Mouse (Mus musculus): ENCODE results near the gene Ppp1r14a.

Gene Ppp1r14a

GRCm38 (mm10) chr7:29288942-29289638, at the start of gene Ppp1r14a:
Gene Ppp1r14a, plus strand, starts transcription at chr7:29289308.
- peak; percentile 60 for DNase-seq (ENCODE audit: low read depth, low spot score)

- DNase-seq (ENCODE audit: low read depth, low spot score) = peak; percentile 57
Measured at GRCm38 (mm10) chr7:29244732-29245416, 44.2 kb upstream of the Ppp1r14a start.

GRCm38 (mm10) chr7:29246015-29246414, 43.1 kb upstream of the Ppp1r14a start:
- no peak for DNase-seq (ENCODE audit: low read depth, low spot score)

- no peak for DNase-seq (ENCODE audit: low read depth, low spot score)
Measured at GRCm38 (mm10) chr7:29246619-29247313, 42.3 kb upstream of the Ppp1r14a start.

GRCm38 (mm10) chr7:29247314-29247700, 41.8 kb upstream of the Ppp1r14a start:
- DNase-seq (ENCODE audit: low read depth, low spot score) = peak; percentile 71

GRCm38 (mm10) chr7:29247706-29248105, 41.4 kb upstream of the Ppp1r14a start:
- DNase-seq (ENCODE audit: low read depth, low spot score) = no peak

GRCm38 (mm10) chr7:29248261-29248841, 40.8 kb upstream of the Ppp1r14a start, which contains the start of gene 2200002D01Rik:
Gene 2200002D01Rik, minus strand, starts transcription at chr7:29248466.
- DNase-seq (ENCODE audit: low read depth, low spot score) = peak; percentile 22

- DNase-seq (ENCODE audit: low read depth, low spot score) = peak; percentile 73
Measured at GRCm38 (mm10) chr7:29251166-29251565, 37.9 kb upstream of the Ppp1r14a start.

GRCm38 (mm10) chr7:29253842-29254241, 35.3 kb upstream of the Ppp1r14a start:
- no peak for DNase-seq (ENCODE audit: low read depth, low spot score)

- DNase-seq (ENCODE audit: low read depth, low spot score) = no peak
Measured at GRCm38 (mm10) chr7:29255875-29256274, 33.2 kb upstream of the Ppp1r14a start.

- DNase-seq (ENCODE audit: low read depth, low spot score) = no peak
Measured at GRCm38 (mm10) chr7:29257368-29257767, 31.7 kb upstream of the Ppp1r14a start.

- no peak for DNase-seq (ENCODE audit: low read depth, low spot score)
Measured at GRCm38 (mm10) chr7:29259781-29260730, 29.1 kb upstream of the Ppp1r14a start.

- no peak for DNase-seq (ENCODE audit: low read depth, low spot score)
Measured at GRCm38 (mm10) chr7:29262151-29262550, 27.0 kb upstream of the Ppp1r14a start.

- no peak for DNase-seq (ENCODE audit: low read depth, low spot score)
Measured at GRCm38 (mm10) chr7:29263831-29264230, 25.3 kb upstream of the Ppp1r14a start.

- no peak for DNase-seq (ENCODE audit: low read depth, low spot score)
Measured at GRCm38 (mm10) chr7:29265636-29266035, 23.5 kb upstream of the Ppp1r14a start.

GRCm38 (mm10) chr7:29266931-29267330, 22.2 kb upstream of the Ppp1r14a start:
- no peak for DNase-seq (ENCODE audit: low read depth, low spot score)

- DNase-seq (ENCODE audit: low read depth, low spot score) = no peak
Measured at GRCm38 (mm10) chr7:29270445-29270844, 18.7 kb upstream of the Ppp1r14a start.

GRCm38 (mm10) chr7:29271687-29272465, 17.2 kb upstream of the Ppp1r14a start:
- no peak for DNase-seq (ENCODE audit: low read depth, low spot score)

GRCm38 (mm10) chr7:29276715-29277114, 12.4 kb upstream of the Ppp1r14a start:
- no peak for DNase-seq (ENCODE audit: low read depth, low spot score)

GRCm38 (mm10) chr7:29277510-29277909, 11.6 kb upstream of the Ppp1r14a start:
- DNase-seq (ENCODE audit: low read depth, low spot score) = no peak

All from CD4-positive helper T cell, adult 2 months (primary cell).